32 mouse cellular contexts compared by ENCODE assay signal in genomic region chr1:170273252-170273651, GRCm38 (mm10). TPM values are rescaled to one million over a fixed set of nuclear protein-coding genes. Genes with fewer than 3 reads are reported as not detected.
"Had no signal": no experiment of that assay in that cellular context is flagged by ENCODE, and none has a peak within 500 bp of the region (broad histone marks: within the 10 kb centered on the region; RNA-seq: fewer than 3 reads in every experiment).

No protein-coding gene starts in this region.

- H3K27ac ChIP-seq: heart, adult 2 months; heart, embryonic 13.5 days; heart, embryonic 15.5 days; hindbrain, embryonic 13.5 days; hindbrain, embryonic 15.5 days; hindbrain, postnatal 0 days; kidney, embryonic 15.5 days; kidney, postnatal 0 days; layer of hippocampus, adult 2 months; left cerebral cortex, adult 2 months; limb, embryonic 10.5 days; limb, embryonic 12.5 days; liver, embryonic 13.5 days had no signal

- DNase-seq: gastrocnemius, postnatal 10 days; gastrocnemius, postnatal 25 days; heart, adult 11 months; heart, adult 2 months; heart, postnatal 14 days; heart, postnatal 36 days; kidney, adult 11 months; kidney, adult 2 months; kidney, adult 9 months; kidney, postnatal 14 days; kidney, postnatal 36 days; liver; liver, embryonic 13.5 days had no signal

- H3K4me3 ChIP-seq: heart, adult 2 months; heart, embryonic 13.5 days; heart, embryonic 15.5 days; hindbrain, embryonic 13.5 days; hindbrain, embryonic 15.5 days; kidney, embryonic 15.5 days; layer of hippocampus, adult 2 months; left cerebral cortex, adult 2 months; limb, embryonic 10.5 days; limb, embryonic 12.5 days; liver, embryonic 13.5 days had no signal

- ATAC-seq: hindbrain, postnatal 0 days; intestine, embryonic 16.5 days had no signal

RNA-seq across cellular contexts. Expression of gene Sh2d1b1, which starts 3.9 kb away (rescaled TPM):
- total RNA-seq: gastrocnemius, adult 18-20 months; gastrocnemius, postnatal 10 days; gastrocnemius, postnatal 25 days; gastrocnemius, postnatal 4 days; hindbrain, postnatal 0 days; layer of hippocampus, adult 2 months; layer of hippocampus, postnatal 10 days; layer of hippocampus, postnatal 25 days; left cerebral cortex, adult 2 months; left cerebral cortex, postnatal 14 days; left cerebral cortex, postnatal 36 days had no signal

RNA-seq across cellular contexts. Expression of gene Spata46, which starts 35.4 kb away (rescaled TPM):
- total RNA-seq: gastrocnemius, adult 18-20 months; gastrocnemius, postnatal 10 days; gastrocnemius, postnatal 25 days; gastrocnemius, postnatal 4 days; heart, adult 2 months; heart, postnatal 14 days; heart, postnatal 36 days; hematopoietic stem cell, adult 5-6 weeks; hindbrain, postnatal 0 days; layer of hippocampus, adult 2 months; layer of hippocampus, postnatal 10 days; layer of hippocampus, postnatal 25 days; left cerebral cortex, adult 2 months; left cerebral cortex, postnatal 14 days; left cerebral cortex, postnatal 36 days had no signal

RNA-seq across cellular contexts. Expression of gene Sh2d1b2, which starts 40.7 kb away (rescaled TPM):
- total RNA-seq: gastrocnemius, adult 18-20 months; gastrocnemius, postnatal 10 days; gastrocnemius, postnatal 25 days; gastrocnemius, postnatal 4 days; heart, adult 2 months; heart, postnatal 14 days; heart, postnatal 36 days; hematopoietic stem cell, adult 5-6 weeks; hindbrain, postnatal 0 days; layer of hippocampus, adult 2 months; layer of hippocampus, postnatal 10 days; layer of hippocampus, postnatal 25 days; left cerebral cortex, adult 2 months; left cerebral cortex, postnatal 14 days; left cerebral cortex, postnatal 36 days had no signal
